27 mouse cellular contexts compared by ENCODE assay signal in genomic region chr16:94449632-94450031, GRCm38 (mm10).
DNase-seq lines count a peak whose midpoint lies in the region; ATAC-seq and TF ChIP-seq lines count a peak whose summit lies in the region.
"Had no signal": no experiment of that assay in that cellular context is flagged by ENCODE, and none has a peak within 500 bp of the region (broad histone marks: within the 10 kb centered on the region; RNA-seq: fewer than 3 reads in every experiment).

No protein-coding gene starts in this region.

- no peaks in the 10 kb centered on the region for H3K27me3 ChIP-seq in liver, postnatal 0 days (ENCODE audit: insufficient read depth, low read length)
- H3K27me3 ChIP-seq: CH12.LX; heart, embryonic 15.5 days; kidney, embryonic 15.5 days; neural tube, embryonic 12.5 days had no signal

- TF ChIP-seq CTCF in lung, adult 2 months (IDR thresholded peaks at IDR 0.05; ENCODE audit: insufficient read depth, low read length), result no peak
- TF ChIP-seq CTCF in liver, postnatal 0 days (IDR thresholded peaks at IDR 0.05; ENCODE audit: low read depth), result no peak

- H3K27ac ChIP-seq in liver, postnatal 0 days (ENCODE audit: low read depth), result peak overlapping the region; percentile 67
- H3K27ac ChIP-seq: heart, embryonic 15.5 days; kidney, embryonic 15.5 days; limb, embryonic 10.5 days; neural tube, embryonic 12.5 days had no signal

- peaks cover 11% of the 10 kb centered on the region for H3K4me1 ChIP-seq in lung, adult 2 months (ENCODE audit: control insufficient read depth, insufficient read depth, low read length)
- H3K4me1 ChIP-seq in liver, postnatal 0 days (ENCODE audit: insufficient read depth), result peaks cover 11% of the 10 kb centered on the region
- H3K4me1 ChIP-seq: heart, embryonic 15.5 days; limb, embryonic 10.5 days; neural tube, embryonic 12.5 days had no signal

- peak; percentile 26 to 62 for DNase-seq in lung, adult 18-20 months
- DNase-seq in lung, adult 2 months, result no peak
- peak; percentile 11 for DNase-seq in NIH3T3 (ENCODE audit: low read depth)
- peak; percentile 25 for DNase-seq in liver, postnatal 0 days
- no peak for DNase-seq in cerebellum, postnatal 10 days
- DNase-seq in spleen, adult 18-20 months, result no peak
- no peak for DNase-seq in natural killer cell, adult 2 months (ENCODE audit: low spot score in 2 of 2)
- DNase-seq: adrenal gland, adult 2 months; B cell, adult 2 months; cerebellum, adult 11-12 months; cerebellum, postnatal 14 days; gastrocnemius, postnatal 25 days; heart, postnatal 36 days; kidney, adult 11 months; kidney, postnatal 36 days; lung, embryonic 14.5 days; midbrain, embryonic 14.5 days; right cerebral cortex, postnatal 14 days; thymus, postnatal 25 days had no signal

- TF ChIP-seq POLR2A in lung, adult 2 months (IDR thresholded peaks at IDR 0.05; ENCODE audit: borderline replicate concordance, extremely low read depth, low read depth, low read length), result no peak

- no peaks in the 10 kb centered on the region for H3K9me3 ChIP-seq in liver, postnatal 0 days (ENCODE audit: low read length)
- H3K9me3 ChIP-seq: G1E; heart, embryonic 15.5 days; kidney, embryonic 15.5 days; limb, embryonic 10.5 days; neural tube, embryonic 12.5 days had no signal

- peaks cover 27% of the 10 kb centered on the region for H3K36me3 ChIP-seq in liver, postnatal 0 days (replicated peaks; ENCODE audit: insufficient read depth, low read length)

- no peak overlapping the region for H3K4me3 ChIP-seq in lung, adult 2 months (replicated peaks; ENCODE audit: extremely low read depth, low read depth, low read length)
- H3K4me3 ChIP-seq in liver, postnatal 0 days (ENCODE audit: low read depth, low read length), result no peak overlapping the region
- H3K4me3 ChIP-seq: heart, embryonic 15.5 days; kidney, embryonic 15.5 days; limb, embryonic 10.5 days; neural tube, embryonic 12.5 days had no signal

- H3K9ac ChIP-seq in liver, postnatal 0 days (replicated peaks), result no peak overlapping the region
- H3K9ac ChIP-seq: heart, embryonic 15.5 days; kidney, embryonic 15.5 days; lung, embryonic 14.5 days; neural tube, embryonic 12.5 days had no signal

- ATAC-seq in granulocyte monocyte progenitor cell, adult 5-6 weeks (replicated peaks; ENCODE audit: poor library complexity, severe bottlenecking), result peak; percentile 83
- peak; percentile 82 for ATAC-seq in liver, postnatal 0 days
- ATAC-seq: hindbrain, embryonic 16.5 days had no signal

- peak overlapping the region; percentile 38 for H3K4me2 ChIP-seq in liver, postnatal 0 days (ENCODE audit: low read depth, low read length)
- H3K4me2 ChIP-seq: heart, embryonic 15.5 days; kidney, embryonic 15.5 days; lung, embryonic 14.5 days; neural tube, embryonic 12.5 days had no signal

- peak; percentile 63 for TF ChIP-seq EP300 in liver, postnatal 0 days (IDR thresholded peaks at IDR 0.05; ENCODE audit: low read depth)

- 77% methylated on average over 7 of the region's 7 CpGs for WGBS in lung, adult 2 months
- WGBS in liver, postnatal 0 days (ENCODE audit: insufficient replicate concordance), result 74% methylated on average over 7 of the region's 7 CpGs

Comparison
In these comparisons a context has a peak if more than half of its experiments do, and no peak if none do; other contexts are left out.
1. DNase-seq: peak in lung, adult 18-20 months (2 of 2), NIH3T3 (single experiment) and liver, postnatal 0 days (single experiment); none in lung, adult 2 months (single experiment), cerebellum, postnatal 10 days (0 of 2), spleen, adult 18-20 months (0 of 2) and natural killer cell, adult 2 months (0 of 2).